Mouse (Mus musculus) ovary, adult 18-20 months (tissue): Measurements from ENCODE around the gene Trpm3.

Source experiments
- DNase-seq: peaks from one replicate; pipeline ENCODE4 v3.0.0; 2022; ENCODE audit warnings: low spot score, mixed read lengths

The Trpm3 gene

DNA sequence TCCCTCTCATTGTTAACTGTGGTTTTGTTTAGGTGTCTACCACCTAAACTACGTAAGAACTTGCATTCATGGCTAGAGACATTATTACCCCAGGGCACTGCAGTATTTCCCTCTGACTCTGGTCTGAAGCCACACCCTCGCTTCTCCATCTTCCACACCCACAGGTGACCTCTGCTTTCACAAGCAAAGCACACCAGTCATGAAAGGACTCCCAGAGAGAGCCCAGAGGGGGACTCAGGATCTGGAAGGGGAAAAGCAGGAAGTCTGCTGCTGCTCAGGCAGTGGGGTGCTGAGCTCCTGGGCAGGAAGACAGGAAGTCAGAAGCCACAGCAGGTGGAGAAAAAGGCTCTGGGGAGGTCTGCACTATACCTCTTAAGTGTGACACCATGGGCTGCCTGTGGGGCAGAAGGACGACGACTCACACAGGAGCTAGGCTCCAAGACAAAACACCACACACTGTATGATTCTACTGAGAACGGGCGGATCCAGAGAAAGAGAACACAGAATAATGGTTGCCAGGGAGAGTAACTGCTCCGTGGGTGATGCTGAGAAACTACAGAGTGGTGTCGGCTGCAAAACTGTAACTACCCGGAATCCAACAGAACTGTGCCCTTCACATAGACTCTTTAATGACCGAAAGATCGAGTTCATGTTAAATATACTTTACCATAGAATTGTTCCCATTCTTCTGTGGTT lies 898.1 kb downstream of the Trpm3 start:
- no peak for DNase-seq

DNA sequence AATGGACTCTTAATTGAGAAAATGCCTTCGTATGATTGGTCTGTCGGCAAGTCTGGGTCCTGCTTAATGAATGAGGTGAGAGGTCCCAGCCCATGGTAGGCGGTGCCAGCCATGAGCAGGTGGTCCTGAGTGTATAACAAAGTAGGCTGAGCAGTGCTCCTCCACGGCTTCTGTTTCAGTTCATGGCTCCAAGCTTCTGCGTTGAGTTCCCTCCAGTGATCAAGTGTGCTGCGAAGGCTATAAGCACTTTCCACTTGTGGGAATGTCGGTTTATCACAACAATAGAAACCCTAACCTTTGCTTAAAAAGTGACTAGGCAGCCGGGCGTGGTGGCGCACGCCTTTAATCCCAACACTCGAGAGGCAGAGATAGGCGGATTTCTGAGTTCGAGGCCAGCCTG lies 898.7 kb downstream of the Trpm3 start:
- DNase-seq = no peak

GRCm38 (mm10) chr19:23038321-23038720 lies 899.5 kb downstream of the Trpm3 start:
- no peak for DNase-seq

GRCm38 (mm10) chr19:23041483-23042167 lies 902.8 kb downstream of the Trpm3 start:
- DNase-seq = no peak

- no peak for DNase-seq
Observed at GRCm38 (mm10) chr19:23042168-23042733, 903.4 kb downstream of the Trpm3 start.

DNA sequence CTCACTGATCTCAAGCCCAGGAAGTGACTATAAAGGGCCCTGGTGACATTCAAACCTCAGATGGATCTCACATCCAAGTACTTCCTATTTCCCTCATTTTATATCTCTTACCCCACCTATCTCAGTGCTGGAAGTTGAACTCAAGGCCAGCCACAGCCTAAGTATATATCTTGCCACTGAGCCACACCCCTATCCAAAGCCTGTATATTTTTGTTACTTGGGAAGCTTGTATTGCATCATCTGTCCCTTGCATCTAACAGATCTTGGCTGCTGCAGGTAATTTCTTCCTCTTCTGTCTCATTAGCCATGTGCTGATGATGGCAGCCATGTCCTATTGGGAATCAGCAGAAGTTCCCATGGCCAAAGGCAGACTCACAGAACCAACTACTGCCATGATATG lies 904.9 kb downstream of the Trpm3 start:
- no peak for DNase-seq
